Mouse (Mus musculus) heart, adult 11 months (tissue): ENCODE results near the gene Zfp874a.
A peak's percentile ranks its signal among the peaks of the same experiment; 100 is the strongest.
"Not testable (repeated sequence)": the region's sequence is repeated elsewhere in the genome, so short reads cannot be mapped to it uniquely, and the experiment has no call there.

Experiments used
- DNase-seq: peaks from one replicate; pipeline ENCODE4 v3.0.0; 2022

Gene Zfp874a

GRCm38 (mm10) chr13:67451172-67452020 lies at the start of gene Zfp874a:
Gene Zfp874a, minus strand, starts transcription at chr13:67451624.
- DNase-seq: peak; percentile 99

GRCm38 (mm10) chr13:67500908-67501307 lies 49.5 kb upstream of the Zfp874a start:
- DNase-seq: no peak

GRCm38 (mm10) chr13:67500084-67500719 lies 48.8 kb upstream of the Zfp874a start, which contains the start of gene Zfp58:
Gene Zfp58, minus strand, starts transcription at chr13:67500555.
- DNase-seq: peak; percentile 99

GRCm38 (mm10) chr13:67495631-67496030 lies 44.2 kb upstream of the Zfp874a start:
- DNase-seq: no peak

GRCm38 (mm10) chr13:67484424-67484811 lies 33.0 kb upstream of the Zfp874a start:
- DNase-seq: peak; percentile 89

GRCm38 (mm10) chr13:67483625-67484423 lies 32.4 kb upstream of the Zfp874a start, which contains the start of gene Zfp874b:
Gene Zfp874b, minus strand, starts transcription at chr13:67484258.
- peak; percentile 99 for DNase-seq

- DNase-seq: no peak
These were observed 30.1 kb upstream of the Zfp874a start for GRCm38 (mm10) chr13:67481528-67481927.

- no peak for DNase-seq
These were observed 17.9 kb upstream of the Zfp874a start for GRCm38 (mm10) chr13:67469274-67469673.

GRCm38 (mm10) chr13:67463506-67464185 lies 12.2 kb upstream of the Zfp874a start:
- not testable (repeated sequence) for DNase-seq

GRCm38 (mm10) chr13:67452021-67452309 lies 541 bp upstream of the Zfp874a start:
- no peak for DNase-seq

GRCm38 (mm10) chr13:67437095-67437494 lies 14.3 kb downstream of the Zfp874a start:
- not testable (repeated sequence) for DNase-seq

GRCm38 (mm10) chr13:67428116-67428515 lies 23.3 kb downstream of the Zfp874a start:
- no peak for DNase-seq

GRCm38 (mm10) chr13:67425699-67426098 lies 25.7 kb downstream of the Zfp874a start:
- DNase-seq: not testable (repeated sequence)

GRCm38 (mm10) chr13:67422532-67422931 lies 28.9 kb downstream of the Zfp874a start:
- DNase-seq: not testable (repeated sequence)

GRCm38 (mm10) chr13:67421207-67421857 lies 30.1 kb downstream of the Zfp874a start, which contains the start of gene Zfp459:
Gene Zfp459, minus strand, starts transcription at chr13:67421418.
- DNase-seq: peak; percentile 93

- DNase-seq: no peak
These were observed 30.7 kb downstream of the Zfp874a start for GRCm38 (mm10) chr13:67420558-67421206.

- DNase-seq: no peak
These were observed 34.6 kb downstream of the Zfp874a start for GRCm38 (mm10) chr13:67416811-67417210.

GRCm38 (mm10) chr13:67415759-67416158 lies 35.7 kb downstream of the Zfp874a start:
- DNase-seq: no peak

- not testable (repeated sequence) for DNase-seq
These were observed 37.8 kb downstream of the Zfp874a start for GRCm38 (mm10) chr13:67413634-67414033.

- peak; percentile 98 for DNase-seq
These were observed 52.1 kb downstream of the Zfp874a start, which contains the start of gene Zfp429 for GRCm38 (mm10) chr13:67399183-67399903. Gene Zfp429, minus strand, starts transcription at chr13:67399819.

- not testable (repeated sequence) for DNase-seq
These were observed 75.2 kb downstream of the Zfp874a start for GRCm38 (mm10) chr13:67376255-67376654.
